Mouse (Mus musculus) lung, adult 2 months (tissue): Measurements from ENCODE around the gene Ddx52.

Experiments used
- CTCF ChIP-seq: fragments of 200-500 bp; IDR thresholded peaks from 2 replicates; pipeline ENCODE4 v1.5.1; 2011; ENCODE audit warnings: mild to moderate bottlenecking, low read length, control low read depth; ENCODE audit not compliant: insufficient read depth
- POLR2A ChIP-seq: fragments of 200-500 bp; IDR thresholded peaks from 2 replicates; pipeline ENCODE4 v1.6.1; 2011; ENCODE audit warnings: low read depth, mild to moderate bottlenecking, control low read depth, low read length, borderline replicate concordance; ENCODE audit errors: extremely low read depth

- TF ChIP-seq POLR2A = no peak
- TF ChIP-seq CTCF = no peak
Observed at GRCm38 (mm10) chr11:83981338-83981737, 39.5 kb downstream of the Ddx52 start.
